Mouse (Mus musculus): ENCODE results near the gene Usp9y.

DNA sequence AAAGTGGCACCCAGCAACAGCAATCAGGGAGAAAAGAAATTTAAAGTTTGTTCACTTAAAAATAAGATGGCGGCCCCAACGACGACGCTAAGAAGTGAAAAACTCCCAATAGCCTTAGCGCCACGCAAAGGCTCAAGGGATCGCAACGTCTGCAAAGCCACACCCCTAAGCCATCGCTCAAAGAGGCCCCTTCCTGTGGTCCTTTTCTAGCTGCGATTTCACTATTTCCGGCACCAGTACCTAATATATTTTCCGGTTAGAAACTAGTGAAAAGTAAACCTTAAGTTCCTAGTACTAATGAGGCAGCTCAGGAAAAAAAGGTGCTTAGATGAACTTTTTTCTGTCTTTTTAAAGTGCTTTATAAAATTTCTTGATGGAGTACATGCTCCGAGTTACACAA lies at the start of gene Usp9y:
- no peak for TF ChIP-seq CTCF (conservative IDR thresholded peaks at IDR 0.05 in 1 of 2, IDR thresholded peaks at IDR 0.05 in 1 of 2; ENCODE audit: low read depth in 2 of 2, low read length in 2 of 2)
- TF ChIP-seq RCOR1 (conservative IDR thresholded peaks at IDR 0.05; ENCODE audit: low read depth, low read length): no peak
- TF ChIP-seq USF1 (IDR thresholded peaks at IDR 0.05; ENCODE audit: low read depth, low read length): no peak
- TF ChIP-seq CHD1 (IDR thresholded peaks at IDR 0.05; ENCODE audit: low read depth, low read length): no peak
- no peak for TF ChIP-seq POLR2A (IDR thresholded peaks at IDR 0.05; ENCODE audit: low read depth, low read length)

Measured in CH12.LX (cell line).